Mouse (Mus musculus) kidney, postnatal 10 days (tissue): ENCODE data around the gene Tnfaip2.

Experiments
- DNase-seq: peaks from one replicate; pipeline ENCODE4 v3.0.0; 2021; ENCODE audit warnings: mixed read lengths

The Tnfaip2 gene

GRCm38 (mm10) chr12:111428364-111428763 lies 13.9 kb upstream of the Tnfaip2 start:
- peak; percentile 54 for DNase-seq

GRCm38 (mm10) chr12:111428961-111429911 lies 13.0 kb upstream of the Tnfaip2 start:
- DNase-seq, result peak; percentile 76

GRCm38 (mm10) chr12:111430049-111430867 lies 12.0 kb upstream of the Tnfaip2 start:
- peak; percentile 78 for DNase-seq

- DNase-seq, result peak; percentile 61
These were observed 11.1 kb upstream of the Tnfaip2 start for GRCm38 (mm10) chr12:111430868-111431817.

GRCm38 (mm10) chr12:111432097-111432496 lies 10.2 kb upstream of the Tnfaip2 start:
- DNase-seq, result peak; percentile 77

GRCm38 (mm10) chr12:111432751-111433331 lies 9.4 kb upstream of the Tnfaip2 start:
- no peak for DNase-seq

- DNase-seq, result peak; percentile 58
These were observed 8.0 kb upstream of the Tnfaip2 start for GRCm38 (mm10) chr12:111434164-111434744.

GRCm38 (mm10) chr12:111434745-111435327 lies 7.4 kb upstream of the Tnfaip2 start:
- peak; percentile 80 for DNase-seq

GRCm38 (mm10) chr12:111436170-111436569 lies 6.1 kb upstream of the Tnfaip2 start:
- no peak for DNase-seq

GRCm38 (mm10) chr12:111436640-111437039 lies 5.6 kb upstream of the Tnfaip2 start:
- peak; percentile 44 for DNase-seq

GRCm38 (mm10) chr12:111437222-111437900 lies 4.9 kb upstream of the Tnfaip2 start:
- DNase-seq, result peak; percentile 36

- no peak for DNase-seq
These were observed 3.4 kb upstream of the Tnfaip2 start for GRCm38 (mm10) chr12:111438850-111439249.

GRCm38 (mm10) chr12:111440701-111441373 lies 1.4 kb upstream of the Tnfaip2 start:
- DNase-seq, result no peak

- DNase-seq, result peak; percentile 44
These were observed 746 bp upstream of the Tnfaip2 start for GRCm38 (mm10) chr12:111441523-111441922.

GRCm38 (mm10) chr12:111443011-111443870 lies 972 bp downstream of the Tnfaip2 start:
- DNase-seq, result peak; percentile 28

- DNase-seq, result no peak
These were observed 1.9 kb downstream of the Tnfaip2 start for GRCm38 (mm10) chr12:111443921-111444831.

- peak; percentile 45 for DNase-seq
These were observed 3.1 kb downstream of the Tnfaip2 start for GRCm38 (mm10) chr12:111445161-111445889.
